ENCODE assay signal across 9 mouse cellular contexts in genomic region chr3:81922910-81923309, GRCm38 (mm10). TPM values are rescaled to one million over a fixed set of nuclear protein-coding genes. Genes with fewer than 3 reads are reported as not detected.
DNase-seq lines count a peak whose midpoint lies in the region; ATAC-seq and TF ChIP-seq lines count a peak whose summit lies in the region.
"Had no signal": no experiment of that assay in that cellular context is flagged by ENCODE, and none has a peak within 500 bp of the region (broad histone marks: within the 10 kb centered on the region; RNA-seq: fewer than 3 reads in every experiment).

No protein-coding gene starts in this region.

- 58% methylated on average over 4 of the region's 4 CpGs for WGBS in midbrain, embryonic 15.5 days

- H3K9me3 ChIP-seq in midbrain, embryonic 15.5 days, result no peaks in the 10 kb centered on the region

- H3K4me1 ChIP-seq in midbrain, embryonic 15.5 days, result peaks cover 13% of the 10 kb centered on the region

- H3K4me2 ChIP-seq in midbrain, embryonic 15.5 days, result no peak overlapping the region

- no peaks in the 10 kb centered on the region for H3K36me3 ChIP-seq in midbrain, embryonic 15.5 days (replicated peaks)

- H3K27me3 ChIP-seq in midbrain, embryonic 15.5 days (replicated peaks), result no peaks in the 10 kb centered on the region

- 0 out of 2 replicates have a peak, but pooled peaks have one; percentile 33 for TF ChIP-seq CTCF in layer of hippocampus, adult 2 months (conservative IDR thresholded peaks at IDR 0.05)

- no peak overlapping the region for H3K4me3 ChIP-seq in layer of hippocampus, adult 2 months
- H3K4me3 ChIP-seq in midbrain, embryonic 15.5 days, result no peak overlapping the region

- H3K9ac ChIP-seq in midbrain, embryonic 15.5 days, result no peak overlapping the region

- peak; percentile 52 to 62 for ATAC-seq in hematopoietic stem cell, adult 5-6 weeks (replicated peaks in 1 of 2; ENCODE audit: insufficient read depth in 1 of 2, low FRiP score in 2 of 2, low TSS enrichment in 1 of 2, low read depth in 1 of 2, poor library complexity in 2 of 2, severe bottlenecking in 2 of 2)
- ATAC-seq in midbrain, embryonic 15.5 days (replicated peaks), result peak; percentile 78
- ATAC-seq: activated CD4-positive, CD25-positive, alpha-beta regulatory T cell, adult 4 months had no signal

- H3K27ac ChIP-seq in layer of hippocampus, adult 2 months, result no peak overlapping the region
- H3K27ac ChIP-seq in midbrain, embryonic 15.5 days, result peak overlapping the region; percentile 49; the same call in 1 of the 2 replicates

- DNase-seq in layer of hippocampus, adult 2 months (ENCODE audit: low spot score in 2 of 2), result peak in 1 of 2 experiments; percentile 43
- DNase-seq in layer of hippocampus, postnatal 10 days (ENCODE audit: low spot score in 2 of 2), result no peak
- DNase-seq in T-cell, adult 2 months (ENCODE audit: low spot score), result peak; percentile 3
- no peak for DNase-seq in frontal cortex, postnatal 10 days (ENCODE audit: low spot score in 2 of 2)
- DNase-seq in kidney, adult 8-10 months, result no peak
- DNase-seq in kidney, adult 11 months, result no peak

RNA-seq across cellular contexts. Expression of gene Ctso, which starts 9.5 kb away (rescaled TPM):
- 10 to 100 TPM; 19.1 to 19.9 TPM for total RNA-seq in layer of hippocampus, adult 2 months (2021)
- total RNA-seq in layer of hippocampus, postnatal 10 days (2021), result 10 to 100 TPM; 14.1 to 16.6 TPM
- 24.4 and 24.5 TPM in 2 replicates for total RNA-seq in hematopoietic stem cell, adult 5-6 weeks (2017)
- polyA plus RNA-seq in midbrain, embryonic 15.5 days (2015; fragmentation: Nextera tagmentation; extraction: Ambion mirVana), result 6.5 and 7.7 TPM in 2 replicates

RNA-seq across cellular contexts. Expression of gene Tdo2, which starts 53.1 kb away (rescaled TPM):
- 10 to 100 TPM; 15.9 to 16.1 TPM for total RNA-seq in layer of hippocampus, adult 2 months (2021)
- total RNA-seq in layer of hippocampus, postnatal 10 days (2021), result 1 to 10 TPM; 5.3 to 6.1 TPM
- not detected in 2 replicates for total RNA-seq in hematopoietic stem cell, adult 5-6 weeks (2017)
- 0.09 TPM in 1 of 2 replicates, not detected in the other for polyA plus RNA-seq in midbrain, embryonic 15.5 days (2015; fragmentation: Nextera tagmentation; extraction: Ambion mirVana)

RNA-seq across cellular contexts. Expression of gene Asic5, which starts 59.2 kb away (rescaled TPM):
- total RNA-seq in layer of hippocampus, adult 2 months (2021), result not detected
- total RNA-seq in layer of hippocampus, postnatal 10 days (2021), result not detected
- total RNA-seq in hematopoietic stem cell, adult 5-6 weeks (2017), result not detected in 2 replicates
- polyA plus RNA-seq in midbrain, embryonic 15.5 days (2015; fragmentation: Nextera tagmentation; extraction: Ambion mirVana), result not detected in 2 replicates
- polyA plus RNA-seq: activated CD4-positive, CD25-positive, alpha-beta regulatory T cell, adult 4 months had no signal
